Mouse (Mus musculus): ENCODE measurements around the gene Serpina3c.

GRCm38 (mm10) chr12:104153656-104154055 is at the start of gene Serpina3c:
- TF ChIP-seq POLR2A (IDR thresholded peaks at IDR 0.05; ENCODE audit: borderline replicate concordance, insufficient read depth, low read length) (no peak), CTCF (IDR thresholded peaks at IDR 0.05; ENCODE audit: borderline replicate concordance, insufficient read depth, low read depth, low read length) (no peak)
